ENCODE assay signal across 8 mouse cellular contexts in genomic region chr10:81499250-81499901, GRCm38 (mm10).
A peak's percentile ranks its signal among the peaks of the same experiment; 100 is the strongest.
DNase-seq lines count a peak whose midpoint lies in the region.

No protein-coding gene starts in this region.

- DNase-seq in cerebellum, adult 9-10 months: peak; percentile 54
- DNase-seq in cerebellum, adult 11 months: no peak
- peak; percentile 42 to 59 for DNase-seq in right cerebral cortex, postnatal 10 days (ENCODE audit: low spot score in 2 of 2)
- DNase-seq in right cerebral cortex, postnatal 25 days: no peak
- peak; percentile 81 to 84 for DNase-seq in lung, adult 18-20 months
- DNase-seq in thymus, adult 18-20 months: peak; percentile 77 to 87
- DNase-seq in embryo, embryonic 9.5 days (ENCODE audit: extremely low spot score): no peak
- DNase-seq in embryo, embryonic 10 days (ENCODE audit: low spot score): no peak

Comparison
In these comparisons a context has a peak if more than half of its experiments do, and no peak if none do; other contexts are left out.
1. DNase-seq: peak in cerebellum, adult 9-10 months (single experiment), right cerebral cortex, postnatal 10 days (2 of 2), lung, adult 18-20 months (2 of 2) and thymus, adult 18-20 months (2 of 2); none in cerebellum, adult 11 months (single experiment), right cerebral cortex, postnatal 25 days (single experiment), embryo, embryonic 9.5 days (single experiment) and embryo, embryonic 10 days (single experiment).